Mouse (Mus musculus): ENCODE results near the gene Dgki.

GRCm38 (mm10) chr6:37286134-37286533, 13.8 kb downstream of the Dgki start:
- TF ChIP-seq MYOD1 (IDR thresholded peaks at IDR 0.05; ENCODE audit: control insufficient read depth, insufficient read length, low read depth) (no peak), CTCF (IDR thresholded peaks at IDR 0.05; ENCODE audit: control insufficient read depth, insufficient read depth, insufficient read length) (no peak), MYOG (IDR thresholded peaks at IDR 0.05; ENCODE audit: control insufficient read depth, extremely low read depth, insufficient read length) (no peak), USF1 (IDR thresholded peaks at IDR 0.05; ENCODE audit: low read depth) (no peak), MAX (IDR thresholded peaks at IDR 0.05) (no peak), CEBPB (IDR thresholded peaks at IDR 0.05; ENCODE audit: low read depth) (no peak), FOSL1 (IDR thresholded peaks at IDR 0.05; ENCODE audit: insufficient read depth, low read length, poor library complexity, severe bottlenecking) (no peak)
